Mouse (Mus musculus): Measurements from ENCODE around the gene Ccr5.

DNA sequence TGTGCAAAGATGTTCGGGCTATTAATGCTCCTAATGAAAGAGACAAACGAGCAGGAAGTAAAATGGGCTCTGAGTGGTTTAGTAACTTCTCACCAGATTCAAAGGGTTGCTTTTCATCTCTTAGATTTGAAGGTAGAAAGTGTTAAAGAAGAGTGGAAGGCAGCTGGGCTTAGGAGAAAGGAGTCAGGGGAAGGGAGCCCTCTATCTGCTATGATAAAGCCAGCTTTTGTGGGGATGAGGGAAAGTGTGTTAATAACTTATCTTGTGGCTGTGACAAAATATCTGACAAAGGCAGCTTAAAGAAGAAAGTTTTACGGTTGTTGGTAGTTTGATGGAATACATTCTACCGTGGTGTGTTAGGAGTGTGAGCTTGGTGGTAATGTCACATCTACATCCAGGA is 6.1 kb downstream of the Ccr5 start:
- no peak for TF ChIP-seq GATA1 (IDR thresholded peaks at IDR 0.05; ENCODE audit: low read length)
- no peak for TF ChIP-seq TAL1 (IDR thresholded peaks at IDR 0.05; ENCODE audit: low read length)
